Mouse (Mus musculus): ENCODE data around the gene Ube2h.

Ube2h gene

DNA sequence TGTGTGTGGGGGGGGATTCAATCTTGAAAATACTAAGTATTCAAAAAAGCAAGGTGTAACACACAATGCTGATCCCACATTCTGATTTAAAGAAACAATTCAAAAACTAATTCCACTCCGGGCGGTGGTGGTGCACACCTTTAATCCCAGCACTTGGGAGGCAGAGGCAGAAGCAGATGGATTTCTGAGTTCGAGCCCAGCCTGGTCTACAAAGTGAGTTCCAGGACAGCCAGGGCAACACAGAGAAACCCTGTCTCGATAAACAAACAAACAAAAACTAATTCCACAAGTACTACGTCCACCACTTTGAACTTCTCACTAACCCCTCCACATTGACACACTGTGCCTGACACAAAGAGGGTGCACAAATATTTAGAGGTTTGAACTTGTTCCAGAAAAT is 4.7 kb downstream of the Ube2h start:
- no peak for DNase-seq (ENCODE audit: low read depth, low spot score)

DNA sequence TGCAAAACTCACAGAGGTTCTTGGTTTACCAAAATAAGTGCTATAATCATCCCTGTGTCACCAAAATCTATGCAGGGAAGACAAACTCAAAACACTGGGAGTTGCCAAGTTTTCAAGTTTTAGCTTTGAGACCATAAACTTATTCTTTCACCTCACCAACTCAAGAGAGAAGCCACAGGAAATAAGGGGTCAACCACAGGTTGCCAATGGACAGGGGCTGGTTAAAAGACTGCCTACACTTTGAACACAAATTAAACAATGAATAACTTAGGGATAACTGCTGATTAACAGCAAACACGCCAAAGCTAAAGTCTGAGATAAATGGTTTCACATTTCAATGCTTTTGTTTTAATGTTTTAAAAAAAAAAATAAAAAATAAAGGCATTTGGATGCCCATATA is 5.2 kb downstream of the Ube2h start:
- no peak for DNase-seq (ENCODE audit: low read depth, low spot score)

DNA sequence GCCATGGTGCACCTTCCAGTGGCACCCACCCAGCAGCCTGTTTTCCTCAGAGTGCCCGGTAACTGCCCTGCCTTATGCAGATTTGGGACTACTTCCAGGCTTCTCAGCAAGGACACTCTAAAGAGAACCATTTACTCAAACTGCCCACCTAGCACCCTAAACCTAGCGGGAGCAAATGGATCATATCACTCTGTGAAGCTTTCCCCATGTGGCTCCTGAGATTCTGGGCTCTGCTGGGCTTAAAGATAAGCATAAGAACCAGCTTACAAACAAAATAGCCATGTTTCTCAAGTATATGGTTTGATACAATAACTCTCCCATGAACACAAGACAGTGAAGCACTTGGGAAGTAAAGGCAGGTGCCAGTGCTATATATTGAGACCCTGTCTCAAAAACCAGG is 11.8 kb downstream of the Ube2h start:
- DNase-seq (ENCODE audit: low read depth, low spot score), result no peak

- DNase-seq (ENCODE audit: low read depth, low spot score), result no peak
Measured at GRCm38 (mm10) chr6:30287958-30288357, 16.4 kb downstream of the Ube2h start.

DNA sequence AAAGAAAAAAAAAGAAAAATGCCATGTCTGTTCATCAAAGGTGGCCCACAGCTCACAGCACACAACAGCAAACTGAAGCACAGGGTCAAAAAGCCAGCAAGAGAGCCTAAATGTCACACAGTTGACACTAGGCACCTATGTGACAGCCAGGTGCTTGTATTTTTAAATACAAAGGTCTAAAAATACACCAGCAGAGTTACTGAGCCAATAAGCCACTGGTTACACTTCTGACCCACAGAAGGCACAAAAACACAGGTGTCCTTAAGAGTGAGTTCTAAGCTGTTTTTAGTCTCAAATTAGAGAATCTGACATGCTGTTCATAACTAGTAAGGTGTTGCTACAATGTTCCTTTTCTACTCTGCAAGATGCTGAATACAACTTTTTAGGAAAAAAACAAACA is 17.7 kb downstream of the Ube2h start:
- DNase-seq (ENCODE audit: low read depth, low spot score), result no peak

- DNase-seq (ENCODE audit: low read depth, low spot score), result no peak
Measured at GRCm38 (mm10) chr6:30284177-30284576, 20.2 kb downstream of the Ube2h start.

- DNase-seq (ENCODE audit: low read depth, low spot score), result no peak
Measured at GRCm38 (mm10) chr6:30282361-30282760, 22.0 kb downstream of the Ube2h start.

- no peak for DNase-seq (ENCODE audit: low read depth, low spot score)
Measured at GRCm38 (mm10) chr6:30278374-30278773, 26.0 kb downstream of the Ube2h start.

DNA sequence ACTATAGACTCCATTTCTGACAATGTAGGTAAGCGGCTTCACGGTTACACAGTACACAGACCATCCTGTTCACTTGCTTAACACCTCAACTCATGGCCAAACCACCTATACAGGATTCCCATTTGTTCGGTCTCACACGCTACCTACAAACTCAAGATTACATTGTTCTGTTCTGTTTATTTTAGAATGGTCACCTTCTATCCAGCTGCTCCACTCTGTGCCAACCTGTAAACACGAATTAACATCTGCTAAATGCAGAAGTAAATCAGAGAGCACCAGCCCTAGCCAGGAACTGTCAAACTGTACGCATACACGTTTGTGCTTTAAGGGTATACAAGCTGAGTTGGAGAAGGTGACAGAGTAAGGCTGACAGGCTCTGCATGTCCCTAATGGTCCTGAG is 27.5 kb downstream of the Ube2h start:
- no peak for DNase-seq (ENCODE audit: low read depth, low spot score)

DNA sequence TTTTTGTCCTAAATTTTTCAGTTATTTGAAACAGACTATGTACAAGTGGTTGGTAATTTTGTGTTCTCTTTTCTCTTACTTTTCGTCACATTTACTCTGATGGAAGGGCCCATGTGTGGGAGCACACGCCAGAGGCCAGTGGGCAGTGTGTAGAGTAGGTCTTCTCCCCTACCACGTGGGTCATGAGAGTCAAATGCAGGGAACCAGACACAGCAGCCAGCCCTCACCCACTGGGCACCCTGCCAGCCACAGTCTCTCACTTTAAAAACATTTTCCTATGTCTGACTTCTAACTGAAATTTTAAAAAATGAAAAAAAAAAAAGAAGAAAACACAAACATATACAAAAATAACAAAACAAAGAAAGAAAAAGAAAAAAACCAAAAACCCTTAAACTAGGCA is 28.0 kb downstream of the Ube2h start:
- DNase-seq (ENCODE audit: low read depth, low spot score), result no peak

DNA sequence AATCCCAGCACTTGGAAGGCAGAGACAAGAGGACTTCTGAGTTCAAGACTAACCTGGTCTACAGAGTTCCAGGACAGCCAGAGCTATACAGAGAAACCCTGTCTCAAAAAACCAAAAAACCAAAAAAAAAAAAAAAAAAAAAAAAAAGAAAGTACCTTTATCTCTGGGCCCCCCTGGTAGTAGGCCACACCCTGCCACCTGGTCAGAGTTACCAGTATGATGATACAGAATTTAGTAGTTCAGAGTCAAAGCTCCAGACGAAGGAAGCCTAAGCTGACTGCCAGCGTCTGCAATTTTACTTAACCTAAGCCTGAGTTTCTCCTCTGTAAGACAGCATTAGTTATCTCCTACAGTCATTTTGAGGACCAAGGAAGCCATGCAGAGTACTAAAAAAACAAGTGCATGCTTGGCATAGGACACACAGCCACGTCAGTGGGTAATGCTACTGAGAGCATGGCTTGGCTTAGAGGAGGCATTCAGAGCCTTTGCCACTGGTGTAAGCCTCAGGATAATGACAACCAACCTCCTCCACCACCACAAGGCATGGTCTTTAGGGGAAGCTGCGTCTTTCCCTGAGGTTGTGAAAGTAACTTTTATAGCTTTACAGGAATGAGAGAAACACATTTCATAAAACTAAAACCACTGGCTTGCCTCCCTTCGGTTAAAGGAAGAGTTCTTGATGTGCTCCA is 29.0 kb downstream of the Ube2h start:
- no peak for DNase-seq (ENCODE audit: low read depth, low spot score)

GRCm38 (mm10) chr6:30272911-30273310 is 31.4 kb downstream of the Ube2h start:
- no peak for DNase-seq (ENCODE audit: low read depth, low spot score)

DNA sequence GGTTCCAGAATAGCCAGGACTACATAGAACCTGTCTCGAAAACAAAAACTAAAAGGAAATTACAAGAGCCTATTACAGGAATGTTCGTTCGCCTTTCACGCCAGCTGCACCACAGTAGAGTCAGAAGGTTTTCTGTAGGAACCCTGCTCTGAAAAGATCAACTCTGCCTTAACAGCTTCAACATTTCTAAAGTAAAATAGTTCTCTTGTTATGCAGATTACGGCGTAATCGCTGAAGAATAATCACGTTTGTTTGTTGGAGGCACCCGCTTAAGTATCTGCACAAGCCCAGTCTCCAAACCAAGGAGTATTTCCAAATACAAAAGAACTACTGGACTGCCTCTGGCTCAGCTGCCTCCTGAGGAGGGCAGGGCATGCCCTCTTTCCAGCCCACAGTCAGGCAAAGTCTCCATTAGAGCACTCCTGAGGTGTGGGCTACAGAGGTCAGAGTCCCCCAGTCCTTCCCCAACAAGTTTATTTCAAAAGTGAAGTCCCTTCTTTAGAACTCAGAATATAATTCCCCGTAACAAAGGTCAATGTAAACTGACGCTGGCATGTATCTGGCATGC is 31.9 kb downstream of the Ube2h start:
- no peak for DNase-seq (ENCODE audit: low read depth, low spot score)

DNA sequence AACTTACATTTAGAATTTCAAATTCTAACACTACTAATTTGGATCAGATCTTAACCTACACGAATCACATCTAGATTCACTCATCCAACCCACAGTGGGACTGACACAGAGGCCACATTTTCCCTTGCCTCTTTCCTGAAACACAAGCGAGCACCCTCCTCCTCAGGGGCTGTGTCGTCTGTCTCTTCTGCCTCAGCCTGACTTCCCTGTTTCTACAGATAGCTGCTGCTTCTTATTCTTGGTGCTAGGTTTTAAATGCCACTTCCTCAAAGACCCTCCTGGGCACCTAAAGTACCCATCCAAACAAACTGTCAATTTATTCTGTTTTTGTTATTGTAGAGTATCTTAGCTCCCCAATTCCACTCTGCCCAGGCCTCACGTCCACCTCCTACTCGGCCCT is 34.5 kb downstream of the Ube2h start:
- DNase-seq (ENCODE audit: low read depth, low spot score), result no peak

DNA sequence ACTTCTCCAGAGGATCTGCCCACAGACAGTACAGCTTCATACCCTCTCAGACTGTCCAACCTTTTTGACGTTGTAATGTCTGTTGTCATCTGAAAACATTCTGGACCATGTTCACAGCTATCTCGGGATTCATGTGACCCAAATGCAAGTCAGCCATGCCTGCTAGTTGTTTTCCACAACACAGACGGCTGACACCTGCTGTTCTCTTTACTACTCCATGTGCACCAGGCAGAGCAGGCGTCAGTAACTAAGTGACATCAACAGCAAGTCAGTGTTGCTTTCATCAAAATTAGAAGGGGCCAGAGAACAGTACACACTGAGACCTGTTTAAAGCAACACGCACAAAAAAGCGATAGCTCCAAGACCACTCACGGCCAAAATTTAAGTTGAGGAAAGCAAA is 36.9 kb downstream of the Ube2h start:
- no peak for DNase-seq (ENCODE audit: low read depth, low spot score)

- no peak for DNase-seq (ENCODE audit: low read depth, low spot score)
Measured at GRCm38 (mm10) chr6:30265402-30265801, 38.9 kb downstream of the Ube2h start.

DNA sequence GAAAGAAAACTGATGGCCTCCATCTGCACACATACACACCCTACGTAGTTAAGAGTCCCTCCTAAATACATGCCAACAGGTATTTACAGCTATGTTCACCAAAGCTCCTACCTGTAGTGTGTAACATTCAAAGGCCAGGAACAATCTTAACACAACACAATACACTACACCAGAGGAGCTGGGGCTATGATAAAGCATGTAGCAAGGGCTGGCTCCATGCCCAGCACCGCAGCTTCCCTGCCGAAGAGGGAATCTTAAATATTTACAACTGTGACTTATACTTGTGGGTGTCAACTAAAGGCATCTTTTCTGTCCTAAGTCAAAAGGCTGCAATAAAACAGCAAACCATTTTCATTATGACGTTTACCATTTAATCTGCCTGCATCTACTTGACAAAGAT is 41.3 kb downstream of the Ube2h start:
- DNase-seq (ENCODE audit: low read depth, low spot score), result no peak

- DNase-seq (ENCODE audit: low read depth, low spot score), result no peak
Measured at GRCm38 (mm10) chr6:30259271-30259670, 45.1 kb downstream of the Ube2h start.

GRCm38 (mm10) chr6:30257962-30258361 is 46.4 kb downstream of the Ube2h start:
- no peak for DNase-seq (ENCODE audit: low read depth, low spot score)

DNA sequence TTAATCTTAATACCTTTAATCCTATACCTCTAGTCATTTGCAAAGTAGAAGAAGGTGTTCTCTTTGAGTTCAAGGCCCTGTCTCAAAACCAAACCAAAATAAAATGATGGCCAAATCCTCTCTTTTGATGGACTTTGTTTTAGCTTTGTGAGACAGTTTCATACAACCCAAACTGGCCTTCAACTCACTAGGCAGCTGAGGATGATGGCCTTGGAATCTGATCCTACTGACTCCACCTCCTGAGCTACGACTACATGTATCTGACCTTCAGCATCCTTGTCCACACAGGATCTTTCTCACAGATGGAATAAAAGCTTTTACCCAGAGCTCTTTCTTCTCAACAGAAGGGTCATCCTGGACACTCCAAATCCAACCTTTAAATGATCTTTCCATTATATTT is 48.5 kb downstream of the Ube2h start:
- no peak for DNase-seq (ENCODE audit: low read depth, low spot score)

DNA sequence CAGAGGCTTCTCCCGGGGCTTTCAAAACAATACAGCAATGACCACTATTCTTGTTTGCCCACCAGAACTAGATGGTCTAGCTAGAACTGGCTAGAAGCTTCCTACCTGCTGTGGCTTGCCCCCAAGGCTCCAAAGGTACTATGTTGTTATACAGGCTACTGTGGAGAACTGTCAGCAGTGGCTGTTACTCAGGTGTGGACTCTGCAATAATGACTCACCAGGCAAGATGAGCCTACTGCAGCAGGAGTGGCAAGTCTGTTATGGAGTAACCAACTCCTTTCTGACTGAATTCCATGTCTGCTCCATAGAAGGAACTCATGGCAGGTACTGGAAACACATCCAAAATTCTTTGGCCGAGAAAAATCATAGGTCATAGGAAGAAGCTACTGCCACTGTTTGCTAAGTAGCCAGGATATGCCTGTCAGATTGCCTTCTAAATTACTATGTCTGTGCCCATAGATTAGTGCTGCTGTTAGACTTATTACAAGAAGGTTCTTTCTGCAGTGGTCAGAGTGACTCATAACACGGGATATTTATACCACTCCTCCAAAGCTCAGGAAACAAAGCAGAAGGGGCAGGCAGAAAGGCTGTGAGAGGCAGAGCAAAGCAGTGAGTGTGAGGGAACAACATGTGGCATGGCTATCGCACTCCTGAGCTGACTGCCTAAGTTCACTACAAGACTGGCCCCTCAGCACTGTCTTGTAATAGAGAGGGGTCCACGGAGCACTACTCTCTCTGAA is 51.9 kb downstream of the Ube2h start:
- no peak for DNase-seq (ENCODE audit: low read depth, low spot score)

GRCm38 (mm10) chr6:30248708-30249107 is 55.6 kb downstream of the Ube2h start:
- DNase-seq (ENCODE audit: low read depth, low spot score), result no peak

DNA sequence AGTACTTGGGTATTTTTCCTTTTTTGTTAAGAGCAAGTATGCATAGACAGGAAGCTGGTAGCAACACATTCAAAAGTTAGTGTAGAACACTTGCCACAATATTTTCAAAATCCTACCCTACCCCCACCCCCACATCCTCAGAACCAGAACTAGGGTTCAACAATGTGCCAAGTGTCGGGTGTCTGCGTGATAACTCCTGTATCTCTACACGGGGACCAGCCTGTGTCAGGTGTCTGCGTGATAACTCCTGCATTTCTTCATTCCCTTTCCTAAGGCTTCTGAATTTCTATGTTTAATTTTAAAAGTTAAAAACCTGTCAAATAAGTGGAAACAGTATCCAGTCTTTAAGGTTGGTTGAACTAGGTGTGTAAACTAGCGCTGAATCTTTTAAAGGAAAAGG is 58.4 kb downstream of the Ube2h start:
- DNase-seq (ENCODE audit: low read depth, low spot score), result no peak
